Mouse (Mus musculus) cerebellum, postnatal 4 days (tissue): Measurements from ENCODE around the gene Acpp.
A peak's percentile ranks its signal among the peaks of the same experiment; 100 is the strongest.

Experiments used
- DNase-seq, 2 experiments: peaks; one replicate each; pipeline ENCODE4 v3.0.0; 2022; ENCODE audit warnings: low spot score in 2 of 2, mixed read lengths in 1 of 2

Gene Acpp

GRCm38 (mm10) chr9:104251687-104252086 is 85.9 kb downstream of the Acpp start:
- DNase-seq: no peak

GRCm38 (mm10) chr9:104251111-104251510 is 86.4 kb downstream of the Acpp start:
- no peak for DNase-seq

DNA sequence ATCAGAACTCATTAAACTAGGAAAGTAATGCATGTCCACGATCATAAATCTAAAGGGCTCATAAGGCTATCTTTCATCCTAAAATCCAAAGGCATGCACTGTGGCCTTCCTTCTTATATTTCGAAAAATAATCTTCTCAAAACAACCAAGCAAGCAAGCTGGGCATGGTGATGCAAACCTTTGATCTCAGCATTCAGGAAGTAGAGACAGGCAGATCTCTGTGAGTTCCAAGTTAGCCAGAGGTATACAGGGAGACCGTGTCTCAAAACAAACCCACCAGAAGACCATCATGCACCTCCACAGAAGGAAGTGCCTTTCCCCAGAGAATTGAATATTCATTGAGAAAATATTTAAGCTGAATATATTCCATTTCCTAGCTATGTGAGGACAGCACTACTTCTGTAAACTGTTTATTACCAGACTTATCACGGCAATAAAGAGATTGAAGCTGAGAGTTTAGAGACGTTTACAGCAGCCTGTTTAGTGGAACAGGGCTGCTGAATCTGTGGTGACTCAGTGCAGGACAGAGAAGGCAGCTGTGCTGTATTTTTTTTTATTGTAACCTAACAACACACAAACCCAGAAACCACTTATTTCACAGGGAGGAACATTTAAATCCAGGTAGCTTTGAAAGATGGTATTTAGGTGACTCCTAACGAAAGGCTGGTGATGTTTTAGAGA is 90.1 kb downstream of the Acpp start:
- DNase-seq: no peak

- no peak for DNase-seq
These were observed 93.6 kb downstream of the Acpp start for GRCm38 (mm10) chr9:104243799-104244466.

GRCm38 (mm10) chr9:104240146-104240545 is 97.4 kb downstream of the Acpp start:
- peak in 1 of 2 experiments; percentile 20 for DNase-seq

DNA sequence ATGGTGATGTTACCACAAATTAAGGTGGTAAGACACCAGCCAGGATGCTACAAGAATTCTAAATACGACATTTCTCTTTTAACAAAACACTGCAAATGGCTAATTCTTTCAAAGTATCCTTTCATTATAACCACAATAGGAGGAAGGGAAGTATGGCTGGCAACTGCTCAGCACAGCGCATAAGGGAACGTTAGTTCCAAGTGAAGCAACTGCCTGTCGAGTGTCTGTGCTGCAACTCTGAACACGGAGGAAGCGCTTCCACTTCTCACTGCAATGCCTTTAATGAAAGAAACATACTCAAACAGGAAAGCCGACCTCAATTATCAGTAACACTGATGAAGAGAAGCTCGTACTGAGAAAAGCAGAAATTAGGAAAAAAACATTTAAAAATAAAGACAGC is 98.5 kb downstream of the Acpp start:
- no peak for DNase-seq
